Mouse (Mus musculus): ENCODE results near the gene Agtr2.
"Not testable (repeated sequence)": the region's sequence is repeated elsewhere in the genome, so short reads cannot be mapped to it uniquely, and the experiment has no call there.

The Agtr2 gene

DNA sequence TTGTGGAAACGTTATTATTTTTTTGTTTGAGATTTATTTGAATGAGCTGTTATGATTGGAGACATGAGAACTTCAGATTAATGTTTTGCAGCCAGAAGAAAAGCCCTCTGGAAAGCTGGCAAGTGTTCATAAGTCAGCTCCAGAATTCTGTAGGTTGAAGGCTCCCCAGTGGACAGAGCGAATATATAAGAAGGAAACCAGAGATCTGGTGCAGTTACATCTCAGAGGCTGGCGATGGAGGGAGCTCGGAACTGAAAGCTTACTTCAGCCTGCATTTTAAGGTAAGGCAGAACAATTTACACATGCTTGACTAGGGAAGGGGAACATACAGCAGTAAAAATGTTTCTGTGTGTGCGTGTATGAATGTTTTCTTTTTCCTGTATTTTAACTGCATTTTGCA, at the start of gene Agtr2:
Gene Agtr2, plus strand, starts transcription at position 131 of the 400 bp plus-strand sequence.
- DNase-seq (ENCODE audit: low spot score in 2 of 2), result no peak

GRCm38 (mm10) chrX:21452519-21452918, 31.8 kb upstream of the Agtr2 start:
- DNase-seq (ENCODE audit: low spot score in 2 of 2), result no peak

GRCm38 (mm10) chrX:21488111-21488510, 3.8 kb downstream of the Agtr2 start:
- DNase-seq (ENCODE audit: low spot score in 2 of 2), result no peak

DNA sequence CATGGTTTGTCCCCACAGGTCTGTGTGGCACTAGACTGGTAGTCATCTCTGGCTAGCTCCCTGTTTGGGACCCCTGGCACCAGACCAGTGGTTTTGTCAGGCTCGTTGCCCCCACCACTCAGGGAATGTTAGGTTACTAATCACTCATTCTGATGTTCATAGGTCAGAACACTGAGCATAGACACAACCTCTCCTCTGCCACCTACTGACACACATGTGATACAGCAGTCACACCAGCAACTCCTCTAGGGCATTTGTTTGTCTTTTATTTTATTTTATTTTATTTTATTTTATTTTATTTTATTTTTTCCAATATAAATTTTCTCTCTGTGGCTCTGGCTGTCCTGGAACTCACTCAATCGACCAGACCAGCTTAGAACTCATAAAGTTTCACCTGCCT, 15.9 kb downstream of the Agtr2 start:
- DNase-seq (ENCODE audit: low spot score in 2 of 2), result no peak

GRCm38 (mm10) chrX:21507333-21507732, 23.0 kb downstream of the Agtr2 start:
- DNase-seq (ENCODE audit: low spot score in 2 of 2), result not testable (repeated sequence)

DNA sequence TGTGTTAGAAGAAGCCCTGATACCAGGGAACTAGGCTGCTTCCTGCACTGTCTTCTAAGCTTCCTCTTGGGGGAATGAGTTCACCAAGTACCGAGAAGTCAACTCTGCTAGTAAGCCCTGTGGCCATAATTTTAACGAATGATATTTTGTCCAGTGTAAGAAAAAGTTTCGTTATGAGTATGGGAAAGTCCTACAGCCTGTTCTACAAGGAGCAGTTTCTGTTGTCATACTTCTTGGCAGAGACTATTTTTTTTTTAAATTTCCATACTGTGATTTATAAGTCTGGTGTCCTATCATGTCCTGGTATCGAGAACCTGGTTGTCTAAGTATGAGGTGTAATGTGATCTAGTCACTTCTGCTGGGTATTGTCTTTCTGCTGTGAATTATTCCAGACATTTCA, 38.2 kb downstream of the Agtr2 start:
- no peak for DNase-seq (ENCODE audit: low spot score in 2 of 2)
